Mouse (Mus musculus) lung, postnatal 0 days (tissue): ENCODE measurements at regions not wholly inside any gene's neighbourhood (a gene's known extent, or its start where the extent isn't known, plus 50 kb on each side); places are given as distances from the start of the nearest gene placed in this dataset.

Source experiments
- CTCF ChIP-seq: IDR thresholded peaks from 2 replicates; pipeline ENCODE4 v1.5.1; 2016; ENCODE audit warnings: antibody characterized with exemption, mild to moderate bottlenecking
- EP300 ChIP-seq: IDR thresholded peaks from 2 replicates; pipeline ENCODE4 v1.6.1; 2016; ENCODE audit warnings: antibody characterized with exemption, mild to moderate bottlenecking, control low read depth

DNA sequence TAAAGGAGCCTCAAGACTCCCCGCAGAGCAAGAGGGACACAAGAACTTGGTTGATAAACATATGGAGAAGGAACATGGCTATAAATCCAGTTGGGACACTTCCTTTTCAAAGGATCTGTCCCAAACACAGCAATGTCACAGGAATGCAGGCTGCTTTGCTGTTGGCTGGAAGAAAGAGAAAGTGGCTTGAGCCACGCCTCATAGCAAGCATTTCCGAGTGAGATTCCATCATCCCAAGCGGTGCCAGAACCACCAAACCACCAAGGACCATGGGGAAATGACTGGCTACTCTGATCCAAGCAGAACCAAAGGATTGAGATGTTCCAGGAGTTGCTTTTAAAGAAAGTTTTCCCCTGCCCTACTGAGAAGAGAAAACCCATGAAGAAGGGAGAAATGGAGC is 314.8 kb downstream of the Sorl1 start:
- TF ChIP-seq CTCF (no peak), EP300 (no peak)
